Mouse (Mus musculus) embryonic facial prominence, embryonic 12.5 days (tissue): ENCODE results near the gene Alpl. TPM values are rescaled to one million over a fixed set of nuclear protein-coding genes. Genes with fewer than 3 reads are reported as not detected.

Source experiments
- ATAC-seq: fragments of 200-750 bp; cut with Nextera tagmentation; 2 replicates; pipeline ENCODE4 v1.8.0; 2017; ENCODE audit not compliant: insufficient number of reproducible peaks, insufficient read depth, low FRiP score, low TSS enrichment
- H3K27ac ChIP-seq: fragments of 300-500 bp; sonication (generic); 2 replicates; pipeline ENCODE4 v1.5.1; 2016; ENCODE audit warnings: mild to moderate bottlenecking
- H3K27me3 ChIP-seq: fragments of 300-500 bp; sonication (generic); 2 replicates; pipeline ENCODE4 v1.6.1; 2016; ENCODE audit warnings: mild to moderate bottlenecking, moderate library complexity
- H3K36me3 ChIP-seq: fragments of 300-500 bp; sonication (generic); 2 replicates; pipeline ENCODE4 v1.6.1; 2016; ENCODE audit warnings: mild to moderate bottlenecking
- H3K4me1 ChIP-seq: fragments of 300-500 bp; sonication (generic); 2 replicates; pipeline ENCODE4 v1.6.1; 2016
- H3K4me2 ChIP-seq: fragments of 300-500 bp; sonication (generic); replicated peaks from 2 replicates; pipeline ENCODE4 v1.6.1; 2016; ENCODE audit warnings: mild to moderate bottlenecking, moderate library complexity
- H3K4me3 ChIP-seq: fragments of 300-500 bp; sonication (generic); 2 replicates; pipeline ENCODE4 v1.5.1; 2016; ENCODE audit warnings: mild to moderate bottlenecking
- H3K9ac ChIP-seq: fragments of 300-500 bp; sonication (generic); 2 replicates; pipeline ENCODE4 v1.6.1; 2016; ENCODE audit warnings: mild to moderate bottlenecking, moderate library complexity
- H3K9me3 ChIP-seq: fragments of 300-500 bp; sonication (generic); 2 replicates; pipeline ENCODE4 v1.6.1; 2016; ENCODE audit warnings: mild to moderate bottlenecking, moderate library complexity
- WGBS: fragments of 180-500 bp; shearing (Covaris S2); methylation state at CpG from one replicate; pipeline ENCODE4 v1.1.7; 2016; 5-methylcytosine and 5-hydroxymethylcytosine counted together
- polyA plus RNA-seq: library from polyadenylated mRNA; unstranded; fragments of >200 nt; fragmentation: Nextera tagmentation; extraction: Ambion mirVana; gene quantifications from 2 replicates; pipeline ENCODE4 v1.2.1, GENCODE M21; 2016

Gene Alpl
- polyA plus RNA-seq, 1 experiment from 2014 or later: 23.7 TPM

DNA sequence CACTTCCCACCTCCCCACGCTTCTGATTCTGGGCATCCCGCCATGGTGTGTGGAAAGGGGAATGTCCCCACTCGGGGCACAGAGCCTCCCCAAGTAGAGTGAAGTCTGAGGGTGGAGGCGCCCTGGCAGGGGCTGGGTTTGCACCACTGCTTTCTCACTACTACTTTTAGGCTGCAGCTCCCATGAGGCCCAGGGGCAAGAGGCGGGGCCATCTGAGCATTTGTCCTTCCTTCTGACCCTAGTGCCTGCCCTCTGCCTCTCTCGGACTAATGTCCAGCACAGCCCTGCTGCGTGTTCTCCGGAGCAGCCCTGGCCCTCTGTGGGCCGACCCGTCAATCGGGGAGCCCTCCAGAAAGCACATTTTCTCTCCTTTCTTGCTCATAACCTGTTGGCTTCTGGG lies 72.0 kb downstream of the Alpl start:
- Histone ChIP-seq H3K4me2 (peak overlapping the region; percentile 33; the same call in 1 of the 2 replicates), H3K9me3 (no peaks in the 10 kb centered on the region), H3K9ac (no peak overlapping the region), H3K27me3 (peaks cover 42% of the 10 kb centered on the region), H3K36me3 (no peaks in the 10 kb centered on the region), H3K27ac (no peak overlapping the region), H3K4me1 (peaks cover 31% of the 10 kb centered on the region), H3K4me3 (no peak overlapping the region)
- ATAC-seq: no peak
- WGBS: 51% methylated on average over 11 of the region's 11 CpGs

GRCm38 (mm10) chr4:137723527-137723926 lies 72.7 kb downstream of the Alpl start:
- no peaks in the 10 kb centered on the region for H3K36me3 ChIP-seq
- peak overlapping the region; percentile 4; the same call in 1 of the 2 replicates for H3K4me3 ChIP-seq
- 34% methylated on average over 25 of the region's 25 CpGs for WGBS
- H3K27ac ChIP-seq: no peak overlapping the region
- H3K4me2 ChIP-seq: peak overlapping the region; percentile 33
- peaks cover 32% of the 10 kb centered on the region for H3K4me1 ChIP-seq
- H3K9ac ChIP-seq: no peak overlapping the region
- no peaks in the 10 kb centered on the region for H3K9me3 ChIP-seq
- ATAC-seq: no peak
- peaks cover 35% of the 10 kb centered on the region for H3K27me3 ChIP-seq

DNA sequence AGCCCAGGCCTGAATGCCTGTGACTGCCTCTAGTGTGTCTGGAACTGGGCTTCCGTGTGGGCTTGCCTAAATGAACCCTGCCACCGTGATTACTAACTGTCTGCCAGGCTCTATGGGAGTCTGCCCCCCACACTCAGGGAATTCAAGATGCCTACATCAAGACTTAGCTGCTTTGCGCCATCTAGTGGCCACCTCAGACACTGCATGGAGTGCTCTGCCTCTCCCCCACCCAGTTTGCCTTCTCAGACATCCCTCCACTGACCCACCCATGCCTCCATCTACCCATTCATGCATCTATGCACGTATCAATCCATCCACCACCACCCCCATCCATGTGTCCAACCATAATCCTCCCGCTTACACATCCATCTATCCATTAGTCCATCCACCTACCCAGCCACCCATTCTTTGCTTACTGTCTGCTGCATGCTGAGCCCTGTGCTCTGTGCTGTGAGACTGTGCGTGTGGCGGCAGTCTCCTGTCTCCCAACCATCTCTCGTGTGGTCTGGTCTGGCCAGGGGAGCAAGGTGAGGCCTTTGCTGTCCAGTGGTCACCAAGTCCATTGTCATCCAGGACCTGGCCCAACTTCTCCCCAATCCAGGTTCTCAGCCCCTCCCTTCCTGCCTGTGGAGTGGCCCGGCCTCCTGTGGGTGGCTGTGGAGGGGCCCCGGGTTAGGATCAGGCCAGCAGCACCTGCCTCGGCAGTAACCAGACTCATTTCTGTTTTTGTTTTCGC lies 73.3 kb downstream of the Alpl start:
- H3K4me3 ChIP-seq: no peak overlapping the region
- 28% methylated on average over 12 of the region's 12 CpGs for WGBS
- no peaks in the 10 kb centered on the region for H3K36me3 ChIP-seq
- no peak for ATAC-seq
- no peak overlapping the region for H3K27ac ChIP-seq
- no peak overlapping the region for H3K9ac ChIP-seq
- peaks cover 29% of the 10 kb centered on the region for H3K27me3 ChIP-seq
- peaks cover 29% of the 10 kb centered on the region for H3K4me1 ChIP-seq
- H3K9me3 ChIP-seq: no peaks in the 10 kb centered on the region
- H3K4me2 ChIP-seq: peak overlapping the region; percentile 33

GRCm38 (mm10) chr4:137722230-137722629 lies 74.0 kb downstream of the Alpl start:
- Histone ChIP-seq H3K9me3 (no peaks in the 10 kb centered on the region), H3K36me3 (no peaks in the 10 kb centered on the region), H3K27me3 (peaks cover 24% of the 10 kb centered on the region), H3K4me2 (no peak overlapping the region), H3K9ac (no peak overlapping the region), H3K4me3 (no peak overlapping the region), H3K4me1 (peaks cover 30% of the 10 kb centered on the region), H3K27ac (no peak overlapping the region)
- 83% methylated on average over 3 of the region's 3 CpGs for WGBS
- ATAC-seq: no peak

GRCm38 (mm10) chr4:137721563-137721962 lies 74.6 kb downstream of the Alpl start:
- no peaks in the 10 kb centered on the region for H3K36me3 ChIP-seq
- peaks cover 29% of the 10 kb centered on the region for H3K4me1 ChIP-seq

GRCm38 (mm10) chr4:137719378-137720077 lies 76.7 kb downstream of the Alpl start:
- no peaks in the 10 kb centered on the region for H3K36me3 ChIP-seq
- no peaks in the 10 kb centered on the region for H3K9me3 ChIP-seq
- WGBS: 18% methylated on average over 15 of the region's 15 CpGs
- H3K27ac ChIP-seq: peak overlapping the region; percentile 72
- H3K4me1 ChIP-seq: peaks cover 29% of the 10 kb centered on the region
- no peak for ATAC-seq
- H3K9ac ChIP-seq: peak overlapping the region; percentile 22; the same call in 1 of the 2 replicates
- peak overlapping the region; percentile 30 for H3K4me2 ChIP-seq
- H3K4me3 ChIP-seq: no peak overlapping the region
- peaks cover 20% of the 10 kb centered on the region for H3K27me3 ChIP-seq

More at GRCm38 (mm10) chr4:137721563-137721962, 74.6 kb downstream of the Alpl start:
- WGBS: 87% methylated on average over 15 of the region's 15 CpGs
- Histone ChIP-seq H3K9ac (no peak overlapping the region), H3K9me3 (no peaks in the 10 kb centered on the region), H3K27me3 (peaks cover 24% of the 10 kb centered on the region), H3K4me2 (no peak overlapping the region), H3K27ac (no peak overlapping the region), H3K4me3 (no peak overlapping the region)
- no peak for ATAC-seq

DNA sequence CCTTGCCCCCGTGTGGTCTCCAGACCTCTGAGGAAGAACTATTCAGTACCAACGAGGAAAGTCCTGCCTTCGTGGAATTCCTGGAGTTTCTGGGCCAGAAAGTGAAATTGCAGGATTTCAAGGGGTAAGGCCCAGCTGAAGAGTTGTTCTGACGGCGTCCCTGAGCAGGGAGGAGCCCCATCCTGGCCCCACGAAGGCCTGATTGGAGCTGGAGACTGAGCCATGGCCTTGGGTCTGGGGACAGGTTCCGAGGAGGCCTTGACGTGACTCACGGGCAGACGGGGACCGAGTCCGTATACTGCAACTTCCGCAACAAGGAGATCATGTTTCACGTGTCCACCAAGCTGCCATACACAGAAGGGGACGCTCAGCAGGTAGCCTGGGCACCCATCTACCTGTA lies 78.5 kb downstream of the Alpl start:
- no peaks in the 10 kb centered on the region for H3K9me3 ChIP-seq
- no peak overlapping the region for H3K27ac ChIP-seq
- no peak overlapping the region for H3K4me3 ChIP-seq
- 57% methylated on average over 15 of the region's 15 CpGs for WGBS
- H3K36me3 ChIP-seq: no peaks in the 10 kb centered on the region
- no peak overlapping the region for H3K9ac ChIP-seq
- peaks cover 25% of the 10 kb centered on the region for H3K4me1 ChIP-seq
- H3K27me3 ChIP-seq: 0 out of 2 replicates have a peak, but pooled peaks cover 1% of the 10 kb centered on the region
- H3K4me2 ChIP-seq: no peak overlapping the region
- no peak for ATAC-seq

DNA sequence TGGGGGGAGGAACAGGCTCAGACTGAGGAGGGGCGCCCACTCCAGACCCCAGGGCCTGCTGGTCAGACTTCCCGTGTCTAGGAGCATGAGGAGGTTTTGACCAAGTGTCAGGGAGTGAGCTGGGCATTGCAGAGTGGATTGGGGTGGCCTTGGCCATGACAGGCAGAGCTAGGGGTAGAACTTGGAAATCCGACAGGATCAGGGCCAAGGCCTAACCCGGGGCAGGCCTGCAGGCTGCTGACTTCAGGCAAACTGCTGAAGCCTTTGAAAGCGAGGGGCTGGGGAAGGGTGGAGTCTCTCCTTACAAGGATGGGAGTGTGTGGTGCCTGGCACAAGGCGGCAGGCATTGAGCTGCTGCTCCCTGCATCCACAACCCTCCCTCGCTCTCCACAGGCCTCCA lies 79.2 kb downstream of the Alpl start:
- peaks cover 25% of the 10 kb centered on the region for H3K4me1 ChIP-seq
- WGBS: 58% methylated on average over 7 of the region's 7 CpGs
- no peaks in the 10 kb centered on the region for H3K27me3 ChIP-seq
- no peak for ATAC-seq
- no peak overlapping the region for H3K9ac ChIP-seq
- no peaks in the 10 kb centered on the region for H3K9me3 ChIP-seq
- H3K4me2 ChIP-seq: no peak overlapping the region
- no peak overlapping the region for H3K27ac ChIP-seq
- no peak overlapping the region for H3K4me3 ChIP-seq
- no peaks in the 10 kb centered on the region for H3K36me3 ChIP-seq

DNA sequence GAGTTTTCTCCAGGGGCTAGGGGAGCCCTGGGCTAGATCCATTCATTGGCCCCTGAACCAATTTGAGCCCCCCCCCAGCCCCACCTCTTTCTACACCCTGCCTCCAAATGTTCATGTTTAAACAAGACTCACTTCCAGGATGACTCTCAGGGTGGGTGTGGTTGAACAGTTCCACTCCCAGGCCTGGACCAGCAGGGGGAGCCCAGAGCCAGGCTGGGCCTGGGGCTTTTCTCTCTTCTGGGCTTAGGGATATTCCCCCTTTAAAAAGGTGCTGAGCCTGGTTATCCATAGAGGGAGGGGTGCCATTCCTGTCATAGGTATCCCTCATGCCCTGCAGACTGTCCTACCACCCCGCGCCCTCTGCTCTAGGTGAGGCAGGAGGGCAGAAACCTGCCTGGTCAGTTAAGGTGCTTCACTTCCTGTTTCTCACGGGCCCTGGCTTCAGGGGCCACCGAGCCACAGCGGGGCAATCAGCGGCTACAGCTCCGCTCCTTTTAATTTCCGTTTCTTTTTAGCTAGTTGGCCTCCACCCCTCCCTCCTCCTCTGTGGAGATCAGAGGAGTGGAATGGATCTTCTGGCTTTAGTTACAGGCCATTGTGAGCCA lies 82.1 kb downstream of the Alpl start:
- WGBS: 28% methylated on average over 7 of the region's 8 CpGs
- Histone ChIP-seq H3K27ac (no peak overlapping the region), H3K9ac (no peak overlapping the region), H3K4me2 (no peak overlapping the region), H3K4me3 (no peak overlapping the region), H3K9me3 (no peaks in the 10 kb centered on the region), H3K4me1 (peaks cover 17% of the 10 kb centered on the region), H3K27me3 (0 out of 2 replicates have a peak, but pooled peaks cover 7% of the 10 kb centered on the region), H3K36me3 (no peaks in the 10 kb centered on the region)
- no peak for ATAC-seq

DNA sequence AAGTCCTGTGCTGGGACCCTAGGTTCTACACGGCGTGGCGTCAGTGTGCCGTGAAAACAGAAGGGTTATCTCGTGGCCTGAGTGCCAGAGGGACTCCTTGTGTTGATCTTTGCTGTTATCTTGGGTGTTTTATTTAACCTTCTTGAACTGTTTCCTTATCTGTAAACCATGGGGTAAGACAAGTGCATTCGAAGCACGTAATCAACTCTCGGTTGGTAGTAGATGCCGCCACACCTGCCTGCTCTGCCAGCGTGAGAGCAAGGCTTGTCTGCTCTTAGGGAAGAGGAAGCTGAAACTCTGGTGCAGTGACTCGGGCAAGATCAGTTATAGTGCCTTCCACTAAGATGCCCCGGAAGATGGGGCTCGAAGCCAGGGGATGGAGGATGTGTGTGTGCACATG lies 83.2 kb downstream of the Alpl start:
- no peak for ATAC-seq
- Histone ChIP-seq H3K27ac (no peak overlapping the region), H3K27me3 (0 out of 2 replicates have a peak, but pooled peaks cover 16% of the 10 kb centered on the region), H3K9me3 (no peaks in the 10 kb centered on the region), H3K4me1 (peaks cover 10% of the 10 kb centered on the region), H3K4me2 (no peak overlapping the region), H3K9ac (no peak overlapping the region; the same call in 1 of the 2 replicates), H3K36me3 (no peaks in the 10 kb centered on the region), H3K4me3 (no peak overlapping the region)
- 90% methylated on average over 13 of the region's 13 CpGs for WGBS

DNA sequence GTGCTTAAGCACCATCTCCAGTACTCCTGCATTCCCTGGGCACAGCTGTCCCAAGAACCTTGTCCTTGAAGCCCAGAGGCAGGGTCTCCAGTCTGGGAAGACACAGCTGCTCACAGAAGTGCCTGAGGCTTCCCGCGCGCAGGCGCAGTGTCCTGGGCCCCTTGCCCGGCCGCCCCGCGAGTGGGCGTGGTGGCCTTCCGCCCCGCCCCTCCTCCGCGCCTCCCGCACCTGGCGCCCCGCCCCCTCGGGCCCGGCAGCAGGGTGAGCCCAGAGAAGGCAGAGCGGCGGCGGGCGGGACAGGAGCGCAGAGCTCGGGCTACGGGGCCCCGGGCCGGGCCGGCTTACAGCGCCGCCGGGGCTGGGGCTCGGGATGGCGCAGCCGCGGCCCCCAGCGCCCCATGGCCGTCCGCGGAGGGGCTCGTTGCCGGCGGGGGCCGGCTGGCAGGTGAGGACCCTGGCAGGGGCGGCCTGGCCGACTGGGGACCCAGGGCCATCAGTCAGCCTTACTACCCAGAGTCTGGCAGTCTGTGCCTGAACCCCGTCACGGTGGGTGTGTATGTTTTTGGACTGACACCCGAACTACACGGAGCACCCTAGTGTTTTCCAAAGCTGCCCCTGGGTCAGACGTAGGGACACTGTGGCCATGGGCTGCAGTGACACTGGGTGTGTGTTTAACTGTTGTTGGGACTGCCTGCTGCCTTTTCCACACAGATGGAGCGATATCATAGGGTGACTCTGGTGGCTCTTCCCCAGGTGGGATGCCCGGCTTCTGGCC lies 88.8 kb downstream of the Alpl start:
- H3K4me2 ChIP-seq: peak overlapping the region; percentile 94
- peak; percentile 79 for ATAC-seq
- H3K27ac ChIP-seq: 0 out of 2 replicates have a peak overlapping the region, but pooled peaks have one; percentile 7
- no peaks in the 10 kb centered on the region for H3K36me3 ChIP-seq
- WGBS: 3% methylated on average over 52 of the region's 52 CpGs
- H3K9ac ChIP-seq: peak overlapping the region; percentile 82
- H3K4me1 ChIP-seq: peaks cover 16% of the 10 kb centered on the region
- H3K9me3 ChIP-seq: no peaks in the 10 kb centered on the region
- peak overlapping the region; percentile 61 for H3K4me3 ChIP-seq
- H3K27me3 ChIP-seq: 0 out of 2 replicates have a peak, but pooled peaks cover 16% of the 10 kb centered on the region
